Mouse (Mus musculus) urinary bladder, postnatal 14 days (tissue): Measurements from ENCODE around the gene Dlgap4.

ENCODE experiments used
- DNase-seq: peaks from one replicate; pipeline ENCODE4 v3.0.0; 2021; ENCODE audit warnings: low spot score

The Dlgap4 gene

DNA sequence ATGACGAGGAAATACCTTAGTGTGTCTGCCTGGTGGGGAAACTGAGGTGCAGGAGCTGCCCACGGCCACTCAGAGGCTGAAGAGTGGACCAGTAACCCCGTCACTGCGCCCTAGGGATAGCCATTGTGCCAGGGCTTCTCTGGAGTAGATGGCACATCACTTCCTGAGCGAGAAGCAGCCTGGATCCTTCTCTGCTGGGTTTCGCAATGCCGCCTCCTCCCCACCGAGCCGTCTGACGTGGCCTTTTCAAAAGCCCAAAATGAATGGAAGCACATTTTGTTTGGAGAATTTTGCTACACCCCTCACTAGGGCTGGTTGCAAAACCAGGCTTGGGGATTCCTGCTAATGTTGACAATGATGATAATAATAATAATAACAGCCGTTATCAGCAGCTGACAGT is 4.0 kb downstream of the Dlgap4 start:
- DNase-seq: peak; percentile 62

DNA sequence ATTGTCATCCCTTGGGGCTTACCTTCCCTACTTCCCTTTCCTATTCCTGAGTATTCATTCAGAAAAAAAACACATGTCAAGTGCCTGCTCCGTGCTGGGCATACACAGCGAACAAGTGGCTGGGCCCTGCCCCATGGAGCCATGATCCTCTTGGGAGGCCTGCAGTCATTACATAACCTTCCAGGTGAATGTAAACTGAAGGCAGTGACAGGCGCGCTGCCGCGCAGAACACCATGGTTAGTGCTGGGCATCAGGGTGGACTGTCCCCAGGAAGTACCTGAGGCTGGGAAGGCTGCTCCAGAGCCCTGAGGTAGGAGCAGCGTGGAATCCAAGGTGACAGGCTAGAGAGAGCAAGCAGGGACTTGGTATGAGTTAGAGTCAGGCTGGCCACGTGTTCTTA is 7.4 kb downstream of the Dlgap4 start:
- DNase-seq: no peak

DNA sequence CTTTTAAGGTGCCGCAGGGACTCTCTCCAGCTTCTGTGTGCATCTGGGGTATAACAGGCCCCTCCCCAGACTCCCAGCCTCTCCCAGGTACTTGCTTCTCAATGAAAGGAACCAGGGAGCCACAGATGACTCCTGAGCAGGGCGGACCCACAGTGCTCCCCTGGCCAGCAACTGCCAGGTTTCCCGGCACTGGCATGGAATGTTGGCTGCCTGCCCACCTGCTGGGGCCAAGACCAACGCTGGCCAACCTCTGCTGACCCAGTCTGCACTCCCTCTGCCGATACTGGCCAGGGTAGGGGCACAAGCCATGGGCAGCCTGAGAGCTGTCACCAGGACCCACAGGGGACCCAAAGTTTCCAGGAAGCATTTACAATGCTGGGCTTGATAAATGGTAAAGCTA is 7.9 kb downstream of the Dlgap4 start:
- no peak for DNase-seq

DNA sequence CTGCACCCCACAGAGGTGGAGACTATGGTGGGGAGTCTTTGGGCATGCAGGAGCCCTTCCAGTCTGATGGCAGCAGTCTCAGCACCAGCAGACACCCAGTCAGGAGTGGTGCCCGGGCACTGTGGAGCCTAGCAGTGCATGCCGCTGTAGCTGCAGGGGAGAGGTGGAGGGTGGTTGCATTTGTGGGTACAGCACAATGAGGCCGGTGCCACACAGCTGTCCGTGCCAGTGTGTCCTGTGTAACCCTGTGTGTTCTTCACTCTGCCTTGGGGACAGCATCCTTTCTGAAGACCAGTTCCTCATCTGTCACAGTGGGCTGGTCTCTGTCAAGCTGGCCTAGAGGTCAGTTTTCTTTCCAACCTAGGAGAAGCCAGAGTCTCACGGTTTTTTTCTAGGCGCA is 8.7 kb downstream of the Dlgap4 start:
- no peak for DNase-seq

DNA sequence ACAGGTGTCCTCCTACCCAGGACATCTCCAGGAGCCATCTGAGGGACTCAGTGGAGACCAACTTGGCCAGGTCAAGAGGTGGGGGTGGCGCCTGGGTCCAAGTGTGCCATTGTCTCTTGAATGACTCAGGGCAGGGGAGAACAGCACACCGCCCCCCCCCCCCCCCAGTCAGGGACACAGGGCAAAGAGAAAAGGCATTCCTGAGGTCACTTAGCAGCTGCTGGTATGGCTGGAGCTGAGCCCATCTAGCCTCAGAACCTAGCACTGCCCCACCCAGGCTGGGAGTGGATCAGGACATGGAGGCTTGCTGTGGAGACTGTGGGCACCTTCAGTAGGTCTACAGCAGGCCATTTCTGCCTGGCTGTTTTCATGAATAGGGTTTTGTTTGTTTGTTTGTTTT is 9.7 kb downstream of the Dlgap4 start:
- DNase-seq: no peak

DNA sequence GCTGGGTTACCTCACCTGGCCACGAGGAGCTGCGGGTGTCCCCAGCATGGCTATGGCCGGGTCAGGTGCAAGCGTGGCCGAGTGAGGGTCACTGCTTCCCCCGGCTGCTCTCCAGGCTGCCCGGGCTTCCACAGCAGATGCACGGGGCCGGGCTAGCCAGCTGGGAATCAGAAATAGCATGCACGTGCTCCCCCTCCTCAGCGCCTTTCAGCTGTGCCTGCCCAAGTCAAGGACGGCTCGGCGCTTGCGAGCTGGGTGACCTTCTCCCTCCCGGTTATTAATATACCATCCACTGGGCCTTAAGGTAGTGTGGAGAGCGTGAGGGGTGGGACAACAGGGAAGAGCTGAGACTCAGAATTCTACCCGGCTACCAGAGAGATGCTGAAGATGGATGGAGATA is 11.8 kb downstream of the Dlgap4 start:
- DNase-seq: no peak

DNA sequence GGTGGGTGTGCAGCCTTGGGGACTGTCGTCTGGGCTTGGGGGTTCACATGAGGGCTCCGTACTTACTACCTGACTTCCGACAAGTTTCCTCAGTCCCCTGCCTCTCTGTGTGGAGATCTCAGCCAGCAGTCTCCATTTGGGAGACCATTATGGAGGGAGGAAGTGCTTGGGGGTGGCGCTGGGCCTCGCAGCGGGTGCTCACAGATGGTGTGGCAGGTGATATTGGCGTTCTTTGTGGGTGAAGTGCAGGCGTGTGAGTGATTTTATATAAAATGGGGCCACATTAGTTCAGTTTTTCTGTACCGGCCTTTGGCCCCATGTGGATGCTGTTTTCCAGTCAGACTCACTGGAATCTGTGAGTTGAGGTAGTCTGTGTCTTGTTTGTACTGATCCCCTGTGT is 12.6 kb downstream of the Dlgap4 start:
- no peak for DNase-seq

DNA sequence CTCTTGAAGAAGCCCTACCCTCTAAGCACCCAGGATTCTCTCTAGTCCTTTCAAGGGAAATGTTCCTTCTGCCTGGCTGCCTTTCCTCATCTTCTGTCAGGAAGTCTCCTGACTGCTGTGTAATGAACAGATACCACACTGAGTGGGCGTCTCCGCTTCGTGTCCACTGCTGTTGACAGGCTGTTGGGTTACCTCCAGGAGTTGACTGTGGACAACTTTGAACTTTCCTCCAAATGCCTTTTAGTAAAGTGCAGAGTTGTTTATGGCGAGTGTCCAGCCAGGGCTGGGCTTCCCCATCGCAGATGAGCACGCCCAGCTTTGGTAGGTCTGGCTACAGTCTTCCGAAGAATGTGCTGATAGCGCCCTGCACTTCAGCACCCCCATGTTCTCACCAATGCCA is 13.0 kb downstream of the Dlgap4 start:
- DNase-seq: peak; percentile 37

DNA sequence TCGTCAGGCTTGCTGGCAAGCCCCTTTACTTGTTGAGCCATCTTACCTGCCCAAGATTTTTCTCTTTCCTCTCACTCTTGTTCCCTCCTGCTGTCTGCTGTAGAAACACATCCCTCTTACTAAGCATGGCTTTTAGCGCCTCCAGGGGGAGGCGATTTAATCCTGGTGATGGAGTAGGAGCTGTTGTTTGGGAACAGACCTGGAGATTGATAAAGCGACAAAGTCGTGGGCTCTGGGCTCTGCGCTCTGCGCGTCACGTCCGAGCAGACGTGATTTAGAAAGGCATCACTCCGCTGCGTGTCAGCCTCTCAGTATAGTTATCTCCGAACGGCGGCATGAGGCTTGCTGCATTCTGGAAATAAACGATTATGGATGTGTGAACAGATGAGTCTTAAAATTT is 14.4 kb downstream of the Dlgap4 start:
- DNase-seq: no peak

DNA sequence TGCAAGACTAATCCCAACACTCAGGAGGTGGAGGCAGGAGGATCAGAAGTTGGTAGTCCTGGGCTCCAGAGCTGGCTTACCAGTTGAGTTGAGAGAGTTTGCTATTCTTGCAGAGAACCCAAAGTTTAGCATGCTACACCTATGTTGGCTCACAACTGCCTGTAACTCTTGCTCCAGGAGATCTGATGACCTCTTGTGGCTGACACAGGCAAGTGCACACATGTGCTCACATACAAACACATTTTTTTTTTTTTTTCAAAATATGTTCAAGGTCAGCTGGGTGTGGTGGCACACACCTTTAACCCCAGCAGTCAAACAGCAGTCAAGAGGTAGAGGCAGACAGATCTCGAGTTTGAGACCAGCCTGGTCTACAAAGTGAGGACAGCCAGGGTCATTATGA is 16.8 kb downstream of the Dlgap4 start:
- no peak for DNase-seq

DNA sequence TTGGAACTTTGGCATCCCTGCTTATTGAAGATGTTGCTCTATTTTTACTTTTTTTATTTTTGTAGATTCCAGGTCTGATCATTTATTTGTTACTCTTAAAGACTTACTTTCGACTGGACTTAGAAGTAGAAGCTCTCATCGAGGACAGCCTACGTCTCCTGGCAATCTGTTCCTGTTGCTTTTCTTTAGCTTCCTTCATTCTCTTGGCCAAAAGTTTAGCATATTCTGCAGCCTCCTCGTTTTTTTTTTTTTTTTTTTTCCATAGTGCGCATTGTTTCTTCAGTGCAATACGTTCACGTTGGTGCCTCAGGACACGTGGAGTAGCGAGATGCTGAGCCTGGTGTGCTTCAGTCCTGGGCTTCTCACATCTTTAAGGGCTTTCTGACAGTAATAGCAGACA is 19.2 kb downstream of the Dlgap4 start:
- no peak for DNase-seq

DNA sequence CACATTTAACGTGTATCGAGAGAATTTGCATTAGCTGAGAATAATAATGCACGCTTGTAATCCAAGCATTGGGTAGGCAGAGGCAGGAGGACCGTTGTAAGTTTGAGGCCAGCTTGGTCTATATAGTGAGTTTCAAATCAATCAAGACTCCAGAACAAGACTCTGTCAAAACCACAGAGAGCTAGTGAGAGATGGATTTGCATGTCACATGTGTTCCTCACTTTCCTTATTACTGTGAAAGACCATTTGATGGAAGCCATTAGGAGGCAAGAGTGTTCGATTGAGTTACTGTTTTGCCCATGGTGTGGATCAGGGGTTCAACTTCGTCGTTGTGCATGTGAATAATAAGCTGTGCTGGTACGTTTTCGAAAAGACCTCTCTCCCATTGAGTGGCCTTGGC is 21.6 kb downstream of the Dlgap4 start:
- DNase-seq: no peak

DNA sequence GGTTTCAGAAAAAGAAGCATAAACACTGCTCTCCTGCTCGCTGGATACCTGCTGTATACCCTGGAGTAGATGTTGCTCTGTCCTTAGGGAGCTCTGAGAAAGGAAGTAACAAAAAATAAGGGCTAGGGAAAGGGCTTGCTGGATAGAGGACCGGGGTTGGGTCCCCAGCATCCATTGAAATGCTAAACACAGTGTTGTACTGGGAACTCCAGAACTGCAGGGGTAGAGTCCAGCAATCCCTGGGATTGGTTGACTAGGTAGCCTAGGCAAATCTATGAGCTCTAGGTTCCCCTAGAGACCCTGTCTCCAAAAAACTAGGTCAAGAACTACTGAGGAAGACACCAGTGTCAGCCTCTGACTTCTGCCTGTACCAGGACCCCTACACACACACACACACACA is 27.6 kb downstream of the Dlgap4 start:
- DNase-seq: no peak

DNA sequence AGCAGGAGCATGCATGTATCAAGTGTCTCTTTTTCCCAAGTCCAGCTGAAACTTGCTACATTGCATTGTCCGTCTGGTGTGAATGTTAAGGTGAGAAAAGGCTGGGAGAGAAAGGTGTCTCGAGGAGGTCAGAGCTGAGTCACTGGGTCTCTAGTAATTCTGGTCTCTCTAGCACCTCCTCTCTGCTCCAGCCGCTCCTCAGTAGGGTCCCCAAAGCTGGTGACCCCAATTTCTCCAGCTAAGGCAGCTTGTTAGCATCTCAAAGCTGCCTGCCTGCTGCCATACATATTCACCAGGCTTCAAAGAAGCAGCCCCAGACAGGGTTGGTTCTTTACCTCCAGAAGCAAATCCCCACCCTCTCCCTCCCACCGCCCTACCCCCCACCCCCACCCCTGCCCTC is 29.4 kb downstream of the Dlgap4 start:
- no peak for DNase-seq

DNA sequence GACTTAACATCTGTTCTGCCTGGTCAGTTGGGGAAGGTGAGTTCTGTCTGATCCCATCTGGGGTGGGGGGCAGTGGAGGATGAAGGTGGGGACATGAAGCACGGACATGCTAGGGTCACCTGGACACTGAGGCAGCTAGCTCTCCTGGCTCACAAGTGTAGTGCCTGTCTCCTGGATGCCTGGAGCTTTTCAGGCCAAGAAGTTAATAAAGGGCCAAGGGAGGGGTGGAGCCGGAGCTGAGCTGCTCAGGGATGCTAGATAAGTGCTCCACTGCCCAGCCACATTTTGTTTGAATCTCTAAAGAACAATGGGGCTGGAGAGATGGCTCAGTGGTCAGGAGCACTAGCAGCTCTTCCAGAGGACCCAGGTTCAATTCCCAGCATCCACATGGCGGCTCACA is 29.9 kb downstream of the Dlgap4 start:
- DNase-seq: no peak

DNA sequence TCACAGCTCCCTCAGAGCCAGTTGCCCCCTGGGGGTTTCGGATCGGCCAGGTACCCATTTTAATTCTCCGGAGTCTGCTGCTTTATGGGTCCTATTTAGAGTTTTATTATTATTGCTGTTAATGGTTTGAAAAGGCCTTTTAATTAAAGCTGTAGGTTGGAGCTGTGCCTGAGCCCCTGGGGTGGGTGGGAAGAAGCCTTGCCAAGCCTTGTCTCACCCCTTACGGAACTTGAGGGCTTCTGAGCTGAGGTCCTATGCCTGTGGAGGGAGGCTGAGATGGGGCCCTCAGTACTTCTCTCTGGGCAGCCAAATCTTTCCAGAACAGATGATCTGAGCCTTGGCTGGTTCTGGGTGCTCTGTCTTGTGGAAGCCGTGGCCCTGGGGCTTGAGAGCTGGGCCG is 31.6 kb downstream of the Dlgap4 start:
- no peak for DNase-seq

DNA sequence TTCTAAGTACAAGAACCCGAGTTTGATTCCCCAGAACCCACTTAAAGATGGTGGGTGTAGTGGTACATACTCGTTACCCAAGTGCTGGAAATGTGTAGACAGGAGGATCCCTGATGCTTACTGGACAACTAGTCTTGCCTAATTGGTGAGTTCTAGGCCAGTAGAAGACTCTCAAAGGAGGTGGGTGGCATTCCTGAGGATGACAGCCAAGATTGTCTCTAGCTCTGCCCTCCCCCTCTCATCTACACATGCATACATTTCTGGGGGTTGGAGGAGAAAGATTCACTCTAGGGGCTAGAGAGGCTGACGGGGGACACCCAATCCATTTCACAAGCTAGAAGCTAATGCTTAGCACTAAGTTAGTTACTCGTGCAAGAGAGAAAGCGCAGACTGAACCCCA is 33.4 kb downstream of the Dlgap4 start:
- no peak for DNase-seq

DNA sequence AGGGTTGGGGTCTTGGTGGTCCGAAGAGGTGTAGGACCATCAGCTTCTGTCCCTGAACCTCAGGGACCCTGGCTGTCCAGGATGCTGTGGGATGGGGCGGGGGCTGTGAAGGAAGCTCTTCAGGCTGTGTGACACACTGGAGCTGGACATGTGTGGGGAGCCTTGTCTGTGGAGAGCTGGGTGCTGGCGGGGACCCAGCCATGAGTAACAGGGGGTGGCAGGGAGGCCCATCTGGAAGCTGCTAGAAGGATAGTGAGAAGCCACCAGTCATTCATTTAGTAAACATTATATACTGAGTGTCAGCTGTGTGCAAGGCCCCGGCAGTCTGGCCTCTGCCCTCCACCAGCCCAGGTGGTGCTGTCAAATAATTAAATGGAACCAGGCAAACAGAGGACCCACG is 34.5 kb downstream of the Dlgap4 start:
- DNase-seq: no peak

DNA sequence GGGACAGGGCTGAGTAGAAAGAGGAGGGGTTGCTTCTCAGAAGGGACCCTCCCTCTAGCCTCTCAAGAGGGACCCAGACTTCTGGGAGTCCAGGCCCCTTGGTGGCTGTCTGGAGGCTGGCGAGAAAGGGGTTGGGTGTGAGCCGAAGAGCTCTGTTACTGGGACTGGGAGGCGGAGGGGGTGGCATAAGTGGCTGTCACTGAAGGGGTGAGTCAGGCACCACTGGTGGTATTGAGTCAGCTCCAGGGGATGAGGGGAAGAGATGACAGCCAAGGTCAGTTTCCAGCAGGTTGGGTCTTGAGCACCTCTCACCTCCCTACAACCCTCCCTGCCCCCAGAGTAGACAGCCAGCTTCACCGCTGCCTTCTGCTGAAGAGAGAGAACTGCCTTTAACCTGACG is 35.9 kb downstream of the Dlgap4 start:
- DNase-seq: no peak

DNA sequence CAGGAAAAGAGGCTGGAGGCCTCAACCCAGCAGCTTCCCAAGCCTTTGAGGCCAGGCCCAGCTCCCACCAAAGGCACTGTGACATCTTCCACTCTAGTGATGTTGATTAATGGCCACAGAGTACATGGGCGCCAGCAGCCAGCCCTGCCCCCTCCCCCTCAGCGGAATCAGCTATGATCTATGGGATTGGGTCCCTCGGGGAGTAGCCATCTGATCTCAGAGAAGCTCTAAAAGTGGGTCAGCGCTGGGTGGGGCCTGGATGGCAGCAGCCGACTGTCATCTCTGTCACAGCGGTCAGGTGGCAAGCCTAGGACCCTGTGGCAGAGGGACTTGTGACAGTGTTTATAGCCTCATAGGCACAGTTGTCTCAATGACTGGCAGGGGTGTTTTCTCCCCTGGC is 37.5 kb downstream of the Dlgap4 start:
- no peak for DNase-seq

DNA sequence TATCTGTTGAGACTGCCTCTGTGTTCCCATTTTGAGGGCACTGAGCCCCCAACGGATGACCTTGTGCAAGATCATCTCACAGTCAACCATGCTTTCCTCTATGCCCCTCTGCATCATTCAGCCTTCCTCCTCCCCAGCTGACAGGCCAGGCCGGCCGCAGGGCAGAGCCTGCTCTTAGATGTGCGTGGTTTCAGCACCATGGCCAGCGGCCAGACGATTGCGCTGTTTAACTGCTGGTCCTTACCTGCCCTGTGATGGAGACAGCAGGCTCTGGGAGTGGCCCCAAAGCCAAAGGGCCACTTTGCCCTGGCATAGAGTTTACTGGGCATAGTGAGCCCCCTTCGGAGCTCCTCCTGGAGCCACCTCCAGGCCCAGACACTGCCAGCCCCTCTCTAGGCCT is 39.3 kb downstream of the Dlgap4 start:
- peak; percentile 65 for DNase-seq

DNA sequence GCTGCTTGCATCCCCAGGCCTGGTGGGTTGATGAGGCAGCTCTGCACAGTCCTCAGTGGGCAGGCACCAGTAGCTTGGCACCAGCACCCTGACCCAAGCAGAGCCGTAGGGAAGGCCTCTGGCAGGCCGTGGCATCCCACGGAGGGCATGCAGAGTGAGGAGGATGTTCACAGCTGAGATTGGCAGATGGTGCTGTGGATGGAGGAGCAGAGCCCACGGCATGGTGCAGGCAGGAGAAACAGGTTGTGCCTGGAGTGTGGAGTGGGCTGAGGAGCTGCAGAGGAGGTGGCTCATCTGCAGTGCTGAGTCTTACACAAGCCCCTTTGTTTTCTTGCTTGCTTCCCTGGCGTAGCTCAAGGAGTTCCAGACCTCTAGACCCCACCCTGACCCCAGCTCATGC is 40.6 kb downstream of the Dlgap4 start:
- DNase-seq: no peak

DNA sequence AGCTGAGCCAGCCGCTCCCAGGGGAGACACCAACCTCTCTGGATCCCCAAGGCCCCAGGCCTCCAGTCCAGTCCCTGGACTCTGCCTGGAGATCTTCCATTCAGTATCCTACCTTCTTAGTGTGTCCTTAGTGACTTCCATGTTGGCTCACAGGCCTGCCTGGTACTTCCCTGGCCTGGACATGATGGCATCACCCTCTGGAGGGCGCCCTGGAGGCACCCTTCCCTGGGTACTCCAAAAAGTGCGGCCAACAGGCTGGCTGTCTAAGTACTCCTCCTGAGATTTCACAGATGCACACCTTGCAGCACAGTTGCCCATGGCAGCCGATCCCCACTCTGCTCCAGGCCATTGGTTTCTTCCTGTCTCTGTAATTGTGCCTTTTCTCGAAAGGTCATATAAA is 42.1 kb downstream of the Dlgap4 start:
- DNase-seq: no peak

DNA sequence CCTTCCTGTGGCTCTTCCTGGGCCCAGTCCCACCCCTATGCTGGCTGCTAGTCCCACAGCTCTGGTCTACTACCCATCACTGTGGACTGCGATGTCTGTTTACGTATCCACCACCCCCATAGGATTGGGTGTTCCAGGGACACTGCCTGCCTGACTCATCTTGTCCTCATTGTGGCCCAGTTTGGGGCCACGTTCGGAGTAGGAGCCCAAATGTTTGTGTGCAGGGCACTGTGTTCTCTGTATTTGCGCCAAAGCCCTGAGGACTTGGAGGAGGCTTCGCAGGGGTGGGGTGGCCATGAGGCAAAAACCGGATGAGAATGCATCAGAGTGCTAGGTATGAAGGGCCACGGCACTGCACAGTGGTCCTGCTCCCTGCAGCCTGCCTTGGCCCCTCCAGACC is 44.0 kb downstream of the Dlgap4 start:
- DNase-seq: no peak

DNA sequence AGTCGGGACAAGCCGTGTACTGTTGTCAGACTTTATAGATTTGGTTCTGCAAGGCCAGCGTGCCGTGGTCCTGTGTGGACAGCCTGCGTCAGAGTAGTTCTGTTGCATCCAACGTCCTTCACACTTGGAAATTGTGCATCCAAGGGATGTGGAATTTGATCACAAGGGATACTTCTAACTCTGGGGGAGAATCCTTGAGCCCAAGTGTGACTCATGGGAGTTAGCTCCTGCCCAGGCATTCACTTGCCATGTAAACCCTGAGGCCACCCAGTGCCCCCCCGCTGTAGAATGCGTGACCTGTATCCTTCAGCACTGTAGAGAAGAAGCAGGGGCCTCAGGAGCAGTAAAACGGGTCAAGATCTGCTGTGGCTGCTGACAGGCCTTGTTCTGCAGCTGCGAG is 44.7 kb downstream of the Dlgap4 start:
- DNase-seq: no peak

DNA sequence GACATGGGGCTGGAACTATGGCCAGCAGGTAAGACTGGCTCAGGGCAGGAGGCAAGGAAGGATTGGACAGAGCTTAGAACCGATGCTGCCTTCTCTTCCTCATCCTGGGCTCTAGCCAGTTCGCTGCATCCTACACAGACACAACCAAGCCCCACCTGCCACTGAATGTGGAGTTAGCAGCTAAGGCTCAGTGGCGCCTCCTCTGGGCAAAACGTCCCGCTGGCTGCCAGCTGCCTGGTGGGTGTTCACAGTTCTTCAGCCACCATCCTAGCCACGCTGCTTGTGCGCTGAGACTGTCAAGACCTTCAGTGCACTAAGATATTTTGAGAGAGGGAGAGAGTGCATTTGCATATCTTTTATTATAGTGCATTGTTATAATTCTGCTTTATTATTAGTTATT is 45.2 kb downstream of the Dlgap4 start:
- DNase-seq: no peak
